In genomic region chr9:21183421-21183820, GRCm38 (mm10) we compare ENCODE assay signal across 12 mouse cellular contexts. TPM values are rescaled to one million over a fixed set of nuclear protein-coding genes. Genes with fewer than 3 reads are reported as not detected.
DNase-seq lines count a peak whose midpoint lies in the region; ATAC-seq and TF ChIP-seq lines count a peak whose summit lies in the region.
"Had no signal": no experiment of that assay in that cellular context is flagged by ENCODE, and none has a peak within 500 bp of the region (broad histone marks: within the 10 kb centered on the region; RNA-seq: fewer than 3 reads in every experiment).

No protein-coding gene starts in this region.

- WGBS in lung, embryonic 15.5 days, result 77% methylated on average over 6 of the region's 6 CpGs
- 68% methylated on average over 6 of the region's 6 CpGs for WGBS in lung, adult 2 months

- no peaks in the 10 kb centered on the region for H3K36me3 ChIP-seq in erythroblast, embryonic 14.5 days (ENCODE audit: control insufficient read depth)
- no peaks in the 10 kb centered on the region for H3K36me3 ChIP-seq in lung, embryonic 15.5 days

- H3K4me3 ChIP-seq in erythroblast, embryonic 14.5 days (replicated peaks), result peak overlapping the region; percentile 62
- H3K4me3 ChIP-seq in lung, embryonic 15.5 days, result no peak overlapping the region
- H3K4me3 ChIP-seq in lung, adult 2 months (replicated peaks; ENCODE audit: extremely low read depth, low read depth, low read length), result no peak overlapping the region

- DNase-seq in lung, adult 2 months, result no peak
- no peak for DNase-seq in MN1 (ENCODE audit: low spot score)
- DNase-seq in frontal cortex, postnatal 10 days (ENCODE audit: low spot score in 2 of 2), result no peak
- DNase-seq: cerebellum, adult 11-12 months had no signal

- ATAC-seq in erythroblast, adult 5-6 weeks (replicated peaks; ENCODE audit: low FRiP score, poor library complexity, severe bottlenecking), result no peak
- no peak for ATAC-seq in lung, embryonic 15.5 days (ENCODE audit: borderline replicate concordance, extremely low read depth, low FRiP score, low TSS enrichment)
- peak; percentile 29 to 59; a peak in 2 of 4 replicates for ATAC-seq in hematopoietic stem cell, adult 5-6 weeks (replicated peaks in 1 of 2; ENCODE audit: insufficient read depth in 1 of 2, low FRiP score in 2 of 2, low TSS enrichment in 1 of 2, low read depth in 1 of 2, poor library complexity in 2 of 2, severe bottlenecking in 2 of 2)
- peak; percentile 53 for ATAC-seq in megakaryocyte, adult 5-6 weeks (ENCODE audit: poor library complexity, severe bottlenecking)
- ATAC-seq: forebrain, embryonic 13.5 days; midbrain, embryonic 16.5 days had no signal

- peaks cover 42% of the 10 kb centered on the region for H3K4me1 ChIP-seq in erythroblast, embryonic 14.5 days (ENCODE audit: control insufficient read depth)
- peaks cover 26% of the 10 kb centered on the region for H3K4me1 ChIP-seq in lung, embryonic 15.5 days
- H3K4me1 ChIP-seq in lung, adult 2 months (ENCODE audit: control insufficient read depth, insufficient read depth, low read length), result no peaks in the 10 kb centered on the region

- no peak for TF ChIP-seq POLR2A in lung, adult 2 months (IDR thresholded peaks at IDR 0.05; ENCODE audit: borderline replicate concordance, extremely low read depth, low read depth, low read length)

- peak overlapping the region; percentile 69; the same call in 1 of the 2 replicates for H3K4me2 ChIP-seq in lung, embryonic 15.5 days

- H3K27ac ChIP-seq in lung, embryonic 15.5 days, result no peak overlapping the region
- H3K27ac ChIP-seq: forebrain, embryonic 13.5 days; left cerebral cortex, adult 2 months had no signal

- no peaks in the 10 kb centered on the region for H3K9me3 ChIP-seq in erythroblast, embryonic 14.5 days (ENCODE audit: control insufficient read depth, low read length)
- H3K9me3 ChIP-seq in lung, embryonic 15.5 days, result no peaks in the 10 kb centered on the region
- H3K9me3 ChIP-seq: forebrain, embryonic 13.5 days had no signal

- H3K27me3 ChIP-seq in erythroblast, embryonic 14.5 days (ENCODE audit: control insufficient read depth), result no peaks in the 10 kb centered on the region
- no peaks in the 10 kb centered on the region; the same call in 1 of the 2 replicates for H3K27me3 ChIP-seq in lung, embryonic 15.5 days

- no peak overlapping the region for H3K9ac ChIP-seq in lung, embryonic 15.5 days

- TF ChIP-seq CTCF in lung, adult 2 months (IDR thresholded peaks at IDR 0.05; ENCODE audit: insufficient read depth, low read length), result no peak

RNA-seq across cellular contexts. Expression of gene Pde4a, which starts 17.9 kb away (rescaled TPM):
- polyA plus RNA-seq in erythroblast, embryonic 14.5 days (2012), result 0.04 and 0.05 TPM in 2 replicates
- total RNA-seq in erythroblast, adult 5-6 weeks (2015; ENCODE audit: low replicate concordance), result 2.5 and 2.7 TPM in 2 replicates
- total RNA-seq in erythroblast, adult 5-6 weeks (2017; ENCODE audit: low replicate concordance), result 0.77 and 1.1 TPM in 2 replicates
- 8.6 and 9.3 TPM in 2 replicates for polyA plus RNA-seq in lung, embryonic 15.5 days (2015; fragmentation: Nextera tagmentation; extraction: Ambion mirVana)
- 13.1 and 13.8 TPM in 2 replicates for polyA plus RNA-seq in lung, adult 2 months (2012; rRNA removed)
- 2.7 and 4.8 TPM in 2 replicates for total RNA-seq in hematopoietic stem cell, adult 5-6 weeks (2017)
- 6.8 and 7.3 TPM in 2 replicates for total RNA-seq in megakaryocyte, adult 5-6 weeks (2015)
- total RNA-seq in megakaryocyte, adult 5-6 weeks (2017), result 3.0 and 3.9 TPM in 2 replicates

RNA-seq across cellular contexts. Expression of gene Cdc37, which starts 33.6 kb away (rescaled TPM):
- 12.7 and 17.4 TPM in 2 replicates for polyA plus RNA-seq in erythroblast, embryonic 14.5 days (2012)
- total RNA-seq in erythroblast, adult 5-6 weeks (2015; ENCODE audit: low replicate concordance), result 21.9 and 29.8 TPM in 2 replicates
- 35.5 and 75.3 TPM in 2 replicates for total RNA-seq in erythroblast, adult 5-6 weeks (2017; ENCODE audit: low replicate concordance)
- 316 and 319 TPM in 2 replicates for polyA plus RNA-seq in lung, embryonic 15.5 days (2015; fragmentation: Nextera tagmentation; extraction: Ambion mirVana)
- 49.3 and 65.5 TPM in 2 replicates for polyA plus RNA-seq in lung, adult 2 months (2012; rRNA removed)
- 238 and 347 TPM in 2 replicates for total RNA-seq in hematopoietic stem cell, adult 5-6 weeks (2017)
- 39.6 and 49.0 TPM in 2 replicates for total RNA-seq in megakaryocyte, adult 5-6 weeks (2015)
- total RNA-seq in megakaryocyte, adult 5-6 weeks (2017), result 149 and 165 TPM in 2 replicates

RNA-seq across cellular contexts. Expression of gene Tyk2, which starts 52.4 kb away (rescaled TPM):
- polyA plus RNA-seq in erythroblast, embryonic 14.5 days (2012), result 0.26 and 0.30 TPM in 2 replicates
- total RNA-seq in erythroblast, adult 5-6 weeks (2015; ENCODE audit: low replicate concordance), result 2.7 and 4.2 TPM in 2 replicates
- 3.3 and 5.3 TPM in 2 replicates for total RNA-seq in erythroblast, adult 5-6 weeks (2017; ENCODE audit: low replicate concordance)
- 12.7 and 15.6 TPM in 2 replicates for polyA plus RNA-seq in lung, embryonic 15.5 days (2015; fragmentation: Nextera tagmentation; extraction: Ambion mirVana)
- polyA plus RNA-seq in lung, adult 2 months (2012; rRNA removed), result 33.7 and 34.3 TPM in 2 replicates
- total RNA-seq in hematopoietic stem cell, adult 5-6 weeks (2017), result 12.2 and 19.4 TPM in 2 replicates
- 24.9 and 30.9 TPM in 2 replicates for total RNA-seq in megakaryocyte, adult 5-6 weeks (2015)
- 33.5 and 37.0 TPM in 2 replicates for total RNA-seq in megakaryocyte, adult 5-6 weeks (2017)

RNA-seq across cellular contexts. Expression of gene Keap1, which starts 55.7 kb away (rescaled TPM):
- 4.2 and 5.2 TPM in 2 replicates for polyA plus RNA-seq in erythroblast, embryonic 14.5 days (2012)
- total RNA-seq in erythroblast, adult 5-6 weeks (2015; ENCODE audit: low replicate concordance), result 4.6 and 6.9 TPM in 2 replicates
- total RNA-seq in erythroblast, adult 5-6 weeks (2017; ENCODE audit: low replicate concordance), result 6.8 and 8.9 TPM in 2 replicates
- 65.5 and 68.3 TPM in 2 replicates for polyA plus RNA-seq in lung, embryonic 15.5 days (2015; fragmentation: Nextera tagmentation; extraction: Ambion mirVana)
- 81.2 and 88.3 TPM in 2 replicates for polyA plus RNA-seq in lung, adult 2 months (2012; rRNA removed)
- 37.4 and 39.0 TPM in 2 replicates for total RNA-seq in hematopoietic stem cell, adult 5-6 weeks (2017)
- total RNA-seq in megakaryocyte, adult 5-6 weeks (2015), result 17.7 and 18.8 TPM in 2 replicates
- 34.0 and 36.9 TPM in 2 replicates for total RNA-seq in megakaryocyte, adult 5-6 weeks (2017)

Comparison
In these comparisons a context has a peak if more than half of its experiments do, and no peak if none do; other contexts are left out.
1. ATAC-seq: peak in hematopoietic stem cell, adult 5-6 weeks (2 of 2) and megakaryocyte, adult 5-6 weeks (single experiment); none in erythroblast, adult 5-6 weeks (single experiment) and lung, embryonic 15.5 days (single experiment).